Mouse (Mus musculus) thymus, adult 2 months (tissue): ENCODE results near the gene Cmas.

Experiments
- CTCF ChIP-seq: fragments of 200-500 bp; IDR thresholded peaks from 2 replicates; pipeline ENCODE4 v1.5.1; 2012; ENCODE audit warnings: mild to moderate bottlenecking, control low read depth, low read length, moderate library complexity, borderline replicate concordance; ENCODE audit not compliant: control insufficient read depth, poor library complexity, insufficient read depth; ENCODE audit errors: extremely low read depth
- POLR2A ChIP-seq: fragments of 200-500 bp; IDR thresholded peaks from 2 replicates; pipeline ENCODE4 v1.6.1; 2012; ENCODE audit warnings: mild to moderate bottlenecking, low read length, control low read depth, moderate library complexity; ENCODE audit not compliant: control insufficient read depth, poor library complexity, insufficient read depth; ENCODE audit errors: extremely low read depth

DNA sequence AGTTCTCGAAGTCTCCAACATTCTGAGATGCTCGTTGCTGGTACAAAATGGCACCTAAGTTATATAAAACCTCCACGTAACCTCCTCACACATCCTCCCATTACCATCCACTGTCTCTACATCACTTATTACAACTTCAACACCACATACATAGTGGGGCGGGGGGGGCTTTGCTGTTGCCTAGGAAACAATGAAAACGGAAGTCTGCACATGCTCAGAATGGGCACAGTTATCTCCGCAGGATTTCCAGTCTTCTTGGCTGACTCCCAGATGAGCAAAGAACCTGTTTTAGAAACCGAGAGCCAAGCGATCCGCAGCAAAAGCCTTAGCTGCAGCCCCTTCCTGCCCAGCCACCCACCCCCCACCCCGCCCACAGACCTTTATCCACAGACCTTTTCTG, 33.2 kb downstream of the Cmas start:
- no peak for TF ChIP-seq POLR2A
- no peak for TF ChIP-seq CTCF
